Mouse (Mus musculus) embryonic facial prominence, embryonic 15.5 days (tissue): ENCODE measurements at regions not wholly inside any gene's neighbourhood (a gene's known extent, or its start where the extent isn't known, plus 50 kb on each side); places are given as distances from the start of the nearest gene placed in this dataset.

ENCODE experiments used
- ATAC-seq: fragments of 200-750 bp; cut with Nextera tagmentation; 2 replicates; pipeline ENCODE4 v1.8.0; 2017; ENCODE audit warnings: low read depth, moderate TSS enrichment; ENCODE audit not compliant: insufficient number of reproducible peaks, low FRiP score, low TSS enrichment
- H3K27ac ChIP-seq: fragments of 300-500 bp; sonication (generic); replicated peaks from 2 replicates; pipeline ENCODE4 v1.5.1; 2015; ENCODE audit warnings: mild to moderate bottlenecking, inconsistent platforms
- H3K27me3 ChIP-seq: fragments of 300-500 bp; sonication (generic); 2 replicates; pipeline ENCODE4 v1.6.1; 2015; ENCODE audit warnings: inconsistent platforms
- H3K36me3 ChIP-seq: fragments of 300-500 bp; sonication (generic); 2 replicates; pipeline ENCODE4 v1.6.1; 2015; ENCODE audit warnings: mild to moderate bottlenecking, inconsistent platforms
- H3K4me1 ChIP-seq: fragments of 300-500 bp; sonication (generic); 2 replicates; pipeline ENCODE4 v1.6.1; 2015; ENCODE audit warnings: inconsistent platforms
- H3K4me2 ChIP-seq: fragments of 300-500 bp; sonication (generic); replicated peaks from 2 replicates; pipeline ENCODE4 v1.6.1; 2015; ENCODE audit warnings: mild to moderate bottlenecking, inconsistent platforms
- H3K4me3 ChIP-seq: fragments of 300-500 bp; sonication (generic); replicated peaks from 2 replicates; pipeline ENCODE4 v1.5.1; 2015; ENCODE audit warnings: mild to moderate bottlenecking, inconsistent platforms
- H3K9ac ChIP-seq: fragments of 300-500 bp; sonication (generic); 2 replicates; pipeline ENCODE4 v1.6.1; 2015; ENCODE audit warnings: inconsistent platforms
- H3K9me3 ChIP-seq: fragments of 300-500 bp; sonication (generic); replicated peaks from 2 replicates; pipeline ENCODE4 v1.6.1; 2016; ENCODE audit warnings: inconsistent platforms
- WGBS: fragments of 180-500 bp; shearing (Covaris S2); methylation state at CpG from one replicate; pipeline ENCODE4 v1.1.7; 2015; 5-methylcytosine and 5-hydroxymethylcytosine counted together

- Histone ChIP-seq H3K4me2 (no peak overlapping the region), H3K36me3 (no peaks in the 10 kb centered on the region), H3K4me1 (no peaks in the 10 kb centered on the region), H3K9me3 (no peaks in the 10 kb centered on the region), H3K27me3 (no peaks in the 10 kb centered on the region), H3K4me3 (no peak overlapping the region), H3K9ac (no peak overlapping the region), H3K27ac (no peak overlapping the region)
- 50% methylated on average over 3 of the region's 3 CpGs for WGBS
- no peak for ATAC-seq
These were observed 367.5 kb upstream of the Gm10306 start for GRCm38 (mm10) chr4:94188888-94189287.

GRCm38 (mm10) chr4:94190940-94191339, 365.4 kb upstream of the Gm10306 start:
- no peaks in the 10 kb centered on the region for H3K4me1 ChIP-seq
- H3K9me3 ChIP-seq: no peaks in the 10 kb centered on the region
- H3K9ac ChIP-seq: no peak overlapping the region
- 62% methylated on average over 2 of the region's 2 CpGs for WGBS
- no peak overlapping the region for H3K4me2 ChIP-seq
- no peak for ATAC-seq
- H3K27ac ChIP-seq: no peak overlapping the region
- no peaks in the 10 kb centered on the region for H3K36me3 ChIP-seq
- no peak overlapping the region for H3K4me3 ChIP-seq
- H3K27me3 ChIP-seq: no peaks in the 10 kb centered on the region

- 88% methylated on average over 1 of the region's 1 CpGs for WGBS
- H3K27ac ChIP-seq: no peak overlapping the region
- no peak overlapping the region for H3K4me2 ChIP-seq
- H3K27me3 ChIP-seq: no peaks in the 10 kb centered on the region
- H3K4me1 ChIP-seq: no peaks in the 10 kb centered on the region
- H3K4me3 ChIP-seq: no peak overlapping the region
- no peaks in the 10 kb centered on the region for H3K9me3 ChIP-seq
- H3K9ac ChIP-seq: no peak overlapping the region
- H3K36me3 ChIP-seq: no peaks in the 10 kb centered on the region
- ATAC-seq: no peak
These were observed 340.1 kb upstream of the Gm10306 start for GRCm38 (mm10) chr4:94216265-94216664.

GRCm38 (mm10) chr4:94235650-94236206, 320.6 kb upstream of the Gm10306 start:
- no peaks in the 10 kb centered on the region for H3K4me1 ChIP-seq
- 88% methylated on average over 2 of the region's 2 CpGs for WGBS
- ATAC-seq: no peak

GRCm38 (mm10) chr4:94256026-94256425, 300.3 kb upstream of the Gm10306 start:
- no peak overlapping the region for H3K27ac ChIP-seq
- 80% methylated on average over 1 of the region's 1 CpGs for WGBS
- no peaks in the 10 kb centered on the region for H3K36me3 ChIP-seq
- no peaks in the 10 kb centered on the region for H3K27me3 ChIP-seq
- ATAC-seq: no peak
- no peak overlapping the region for H3K4me2 ChIP-seq
- no peak overlapping the region for H3K4me3 ChIP-seq
- no peaks in the 10 kb centered on the region for H3K9me3 ChIP-seq
- H3K9ac ChIP-seq: no peak overlapping the region
- no peaks in the 10 kb centered on the region for H3K4me1 ChIP-seq

More at GRCm38 (mm10) chr4:94235650-94236206, 320.6 kb upstream of the Gm10306 start:
- Histone ChIP-seq H3K4me3 (no peak overlapping the region), H3K4me2 (no peak overlapping the region), H3K27me3 (no peaks in the 10 kb centered on the region), H3K9ac (no peak overlapping the region), H3K9me3 (no peaks in the 10 kb centered on the region), H3K36me3 (no peaks in the 10 kb centered on the region), H3K27ac (no peak overlapping the region)

GRCm38 (mm10) chr4:94261136-94261535, 295.2 kb upstream of the Gm10306 start:
- ATAC-seq: no peak
- H3K27me3 ChIP-seq: no peaks in the 10 kb centered on the region

GRCm38 (mm10) chr4:94281732-94282131, 274.6 kb upstream of the Gm10306 start:
- Histone ChIP-seq H3K4me2 (no peak overlapping the region), H3K9me3 (no peaks in the 10 kb centered on the region), H3K27ac (no peak overlapping the region), H3K4me1 (no peaks in the 10 kb centered on the region), H3K36me3 (no peaks in the 10 kb centered on the region), H3K27me3 (no peaks in the 10 kb centered on the region), H3K4me3 (no peak overlapping the region), H3K9ac (no peak overlapping the region)
- ATAC-seq: no peak

More at GRCm38 (mm10) chr4:94261136-94261535, 295.2 kb upstream of the Gm10306 start:
- no peak overlapping the region for H3K27ac ChIP-seq
- no peaks in the 10 kb centered on the region for H3K36me3 ChIP-seq
- no peaks in the 10 kb centered on the region for H3K4me1 ChIP-seq
- H3K9ac ChIP-seq: no peak overlapping the region
- H3K9me3 ChIP-seq: no peaks in the 10 kb centered on the region
- no peak overlapping the region for H3K4me3 ChIP-seq
- H3K4me2 ChIP-seq: no peak overlapping the region

- H3K4me1 ChIP-seq: no peaks in the 10 kb centered on the region
- no peak overlapping the region for H3K9ac ChIP-seq
- ATAC-seq: no peak
- no peaks in the 10 kb centered on the region for H3K9me3 ChIP-seq
- no peak overlapping the region for H3K4me2 ChIP-seq
- H3K27ac ChIP-seq: no peak overlapping the region
- H3K4me3 ChIP-seq: no peak overlapping the region
- no peaks in the 10 kb centered on the region for H3K36me3 ChIP-seq
- H3K27me3 ChIP-seq: no peaks in the 10 kb centered on the region
These were observed 264.2 kb upstream of the Gm10306 start for GRCm38 (mm10) chr4:94292150-94292549.

GRCm38 (mm10) chr4:94317298-94317697, 239.0 kb upstream of the Gm10306 start:
- Histone ChIP-seq H3K9ac (no peak overlapping the region), H3K9me3 (no peaks in the 10 kb centered on the region), H3K36me3 (no peaks in the 10 kb centered on the region), H3K4me3 (no peak overlapping the region), H3K4me1 (no peaks in the 10 kb centered on the region), H3K27me3 (no peaks in the 10 kb centered on the region), H3K27ac (no peak overlapping the region), H3K4me2 (no peak overlapping the region)
- ATAC-seq: no peak

- Histone ChIP-seq H3K27me3 (no peaks in the 10 kb centered on the region), H3K9ac (no peak overlapping the region), H3K4me2 (no peak overlapping the region), H3K4me3 (no peak overlapping the region), H3K36me3 (no peaks in the 10 kb centered on the region), H3K9me3 (no peaks in the 10 kb centered on the region), H3K27ac (no peak overlapping the region), H3K4me1 (no peaks in the 10 kb centered on the region)
- ATAC-seq: no peak
- WGBS: 84% methylated on average over 2 of the region's 2 CpGs
These were observed 229.6 kb upstream of the Gm10306 start for GRCm38 (mm10) chr4:94326759-94327158.

GRCm38 (mm10) chr4:94343331-94343730, 213.0 kb upstream of the Gm10306 start:
- Histone ChIP-seq H3K27ac (no peak overlapping the region), H3K4me1 (no peaks in the 10 kb centered on the region), H3K4me3 (no peak overlapping the region), H3K9ac (no peak overlapping the region), H3K4me2 (no peak overlapping the region), H3K9me3 (no peaks in the 10 kb centered on the region), H3K36me3 (no peaks in the 10 kb centered on the region), H3K27me3 (no peaks in the 10 kb centered on the region)
- ATAC-seq: no peak

GRCm38 (mm10) chr4:94349273-94349672, 207.1 kb upstream of the Gm10306 start:
- Histone ChIP-seq H3K4me2 (no peak overlapping the region), H3K9me3 (no peaks in the 10 kb centered on the region), H3K4me1 (no peaks in the 10 kb centered on the region), H3K36me3 (no peaks in the 10 kb centered on the region), H3K27me3 (no peaks in the 10 kb centered on the region), H3K9ac (no peak overlapping the region), H3K4me3 (no peak overlapping the region), H3K27ac (no peak overlapping the region)
- ATAC-seq: no peak
- 54% methylated on average over 1 of the region's 1 CpGs for WGBS
